Mouse (Mus musculus): ENCODE results near the gene 4930595D18Rik. TPM values are rescaled to one million over a fixed set of nuclear protein-coding genes. Genes with fewer than 3 reads are reported as not detected.

The 4930595D18Rik gene
- total RNA-seq, 2 experiments from 2014 or later = not detected

DNA sequence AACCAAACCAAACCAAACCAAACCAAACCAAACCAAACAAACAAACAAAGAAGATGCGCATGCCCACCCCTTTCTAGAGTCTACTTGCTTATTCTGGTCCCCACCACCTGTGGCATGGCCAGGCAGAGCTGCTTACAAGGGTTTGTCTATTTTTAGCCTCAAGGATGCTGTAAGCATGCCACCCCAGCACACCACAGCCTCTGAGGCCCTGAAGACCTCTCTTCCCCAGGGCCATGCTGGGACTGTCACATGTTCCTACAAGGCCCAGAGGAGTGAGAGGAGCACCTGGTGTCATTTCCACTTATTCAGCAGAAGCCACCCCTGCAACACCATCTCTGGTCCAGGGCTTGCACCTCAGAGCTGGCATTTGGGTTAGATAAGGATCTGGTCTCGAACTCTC lies 39.7 kb downstream of the 4930595D18Rik start:
- intact Hi-C loops (cut with DNase I) = no loop called here
- DNase-seq = no peak

GRCm38 (mm10) chr12:111143509-111144063 lies 40.7 kb downstream of the 4930595D18Rik start:
- peak; percentile 58 to 65 for DNase-seq
- intact Hi-C loops (cut with DNase I) = no loop called here

DNA sequence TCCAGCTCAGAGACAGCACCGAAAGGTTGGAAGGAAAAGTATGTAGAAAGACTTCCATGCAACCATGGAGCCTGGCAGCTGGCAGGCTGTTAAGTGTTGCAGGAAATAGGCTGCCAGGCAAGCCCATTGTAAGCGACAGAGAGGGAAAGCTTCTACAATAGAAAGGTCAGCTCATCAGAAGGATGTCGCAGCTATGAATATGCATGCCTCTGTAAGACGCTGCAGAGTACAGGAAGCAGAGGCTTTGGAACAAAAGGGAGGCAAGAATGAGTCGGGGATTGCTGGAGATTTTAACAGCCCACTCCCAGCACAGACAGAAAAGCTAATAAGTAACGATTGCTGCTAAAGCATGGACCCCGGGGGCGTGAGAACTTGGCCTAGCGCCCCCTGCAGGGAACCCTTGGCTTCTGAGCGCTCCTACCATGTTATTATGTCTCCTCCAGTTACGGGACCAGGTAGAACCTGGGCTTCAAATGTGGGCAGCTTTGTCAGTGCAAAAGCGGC lies 41.2 kb downstream of the 4930595D18Rik start:
- DNase-seq = no peak
- intact Hi-C loops (cut with DNase I) = no loop called here

DNA sequence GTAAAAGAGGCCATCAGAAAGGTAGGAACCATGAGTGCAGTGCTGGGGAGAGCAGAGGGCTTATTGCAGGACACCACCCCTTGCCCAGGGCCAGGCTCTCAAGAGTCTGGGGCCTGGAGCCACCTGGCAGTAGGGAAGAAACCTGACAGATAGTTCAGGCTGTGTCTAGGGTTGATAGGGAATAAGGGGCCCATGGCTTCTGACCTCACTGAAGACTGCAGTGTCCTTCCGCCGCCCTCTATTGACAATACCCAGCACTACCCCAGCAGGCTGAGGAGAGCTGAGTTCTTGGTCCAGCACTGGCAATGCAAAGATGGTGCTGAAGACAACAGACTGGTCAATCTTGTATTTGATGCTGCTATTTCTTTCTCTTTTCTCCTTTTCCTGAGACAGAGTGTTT lies 47.2 kb downstream of the 4930595D18Rik start:
- intact Hi-C loops (cut with DNase I) = loop anchor here (10.0 kb wide), 1 partner anchor 202 kb away; no protein-coding TSS in a partner anchor
- peak in 1 of 2 experiments; percentile 8 for DNase-seq

DNA sequence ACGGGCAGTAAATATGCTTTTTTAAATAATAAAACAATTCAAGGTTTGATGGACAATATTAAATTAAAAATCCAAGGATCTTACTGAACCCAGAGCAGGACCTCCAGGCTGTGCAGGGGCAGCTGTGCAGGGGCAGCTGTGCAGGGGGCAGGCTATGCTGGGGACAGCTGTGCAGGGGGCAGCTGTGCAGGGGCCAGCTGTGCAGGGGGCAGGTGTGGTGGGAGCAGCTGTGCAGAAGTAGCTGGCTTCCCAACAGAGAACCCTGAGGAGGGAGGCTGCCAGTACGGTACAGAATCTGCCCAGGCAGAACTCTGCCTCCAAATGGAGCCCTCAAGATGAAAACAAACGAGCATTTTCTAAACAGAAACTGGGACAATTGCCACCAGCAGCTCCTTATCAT lies 48.3 kb downstream of the 4930595D18Rik start:
- no peak for DNase-seq
- intact Hi-C loops (cut with DNase I) = loop anchor here (10.0 kb wide), 1 partner anchor 201 kb away; no protein-coding TSS in a partner anchor

DNA sequence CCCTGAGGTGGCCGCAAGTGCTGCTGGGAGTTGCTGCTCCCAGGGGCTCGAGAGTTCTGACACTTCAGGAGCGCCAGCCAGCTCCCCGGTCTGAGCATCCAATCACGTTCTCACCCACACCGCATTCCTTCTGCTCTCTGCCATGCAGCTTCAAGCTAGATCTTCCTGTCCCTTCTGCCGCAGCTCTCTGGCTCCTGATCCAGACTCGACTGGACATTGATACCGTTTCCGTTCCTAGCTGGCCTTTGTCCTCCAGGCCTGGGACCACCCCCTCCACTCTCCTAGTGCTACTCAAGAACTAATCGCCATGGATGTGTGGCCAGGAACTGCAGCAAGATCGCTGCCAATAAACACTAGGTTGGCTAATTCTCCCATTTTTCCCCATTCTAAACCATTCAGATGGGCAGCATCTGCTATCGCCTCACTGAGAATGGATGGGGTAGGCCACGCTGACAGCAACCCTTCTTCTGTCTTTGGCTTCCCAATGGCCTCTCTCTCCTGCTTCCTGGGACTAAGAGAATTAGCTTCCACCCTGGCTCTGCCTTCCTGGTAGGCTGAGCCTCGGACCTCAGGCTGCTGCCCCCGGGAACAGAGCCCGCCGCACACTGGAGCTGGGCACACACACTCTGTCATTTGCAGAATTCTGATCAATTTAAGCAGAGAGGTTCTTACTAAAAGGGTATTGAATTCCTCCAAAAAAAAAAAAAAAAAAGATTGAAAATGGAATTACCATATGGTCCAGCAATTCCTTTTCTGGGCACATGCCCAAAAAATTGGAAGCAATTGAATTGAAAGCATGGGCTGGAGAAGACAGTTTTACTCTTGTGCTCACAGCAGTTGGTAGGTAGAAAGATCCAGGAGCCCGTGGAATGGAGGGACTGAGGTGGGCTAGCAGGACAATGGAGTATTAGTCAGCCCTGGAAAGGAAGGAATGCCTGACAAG lies 49.2 kb downstream of the 4930595D18Rik start:
- intact Hi-C loops (cut with DNase I) = loop anchor here (10.0 kb wide), 1 partner anchor 200 kb away; no protein-coding TSS in a partner anchor

GRCm38 (mm10) chr12:111134169-111134568 lies 50.1 kb downstream of the 4930595D18Rik start:
- peak; percentile 15 to 29 for DNase-seq
- intact Hi-C loops (cut with DNase I) = loop anchor here (10.0 kb wide), 1 partner anchor 199 kb away; no protein-coding TSS in a partner anchor

More for the DNA sequence above, 49.2 kb downstream of the 4930595D18Rik start:
- peak; percentile 26 to 37 for DNase-seq

GRCm38 (mm10) chr12:111125666-111126065 lies 58.6 kb downstream of the 4930595D18Rik start:
- intact Hi-C loops (cut with DNase I) = no loop called here

GRCm38 (mm10) chr12:111124601-111125260 lies 59.6 kb downstream of the 4930595D18Rik start:
- intact Hi-C loops (cut with DNase I) = no loop called here
- DNase-seq = no peak

More at GRCm38 (mm10) chr12:111125666-111126065, 58.6 kb downstream of the 4930595D18Rik start:
- DNase-seq = no peak

- DNase-seq = no peak
- intact Hi-C loops (cut with DNase I) = no loop called here
Measured at GRCm38 (mm10) chr12:111122332-111122852, 61.9 kb downstream of the 4930595D18Rik start.

DNA sequence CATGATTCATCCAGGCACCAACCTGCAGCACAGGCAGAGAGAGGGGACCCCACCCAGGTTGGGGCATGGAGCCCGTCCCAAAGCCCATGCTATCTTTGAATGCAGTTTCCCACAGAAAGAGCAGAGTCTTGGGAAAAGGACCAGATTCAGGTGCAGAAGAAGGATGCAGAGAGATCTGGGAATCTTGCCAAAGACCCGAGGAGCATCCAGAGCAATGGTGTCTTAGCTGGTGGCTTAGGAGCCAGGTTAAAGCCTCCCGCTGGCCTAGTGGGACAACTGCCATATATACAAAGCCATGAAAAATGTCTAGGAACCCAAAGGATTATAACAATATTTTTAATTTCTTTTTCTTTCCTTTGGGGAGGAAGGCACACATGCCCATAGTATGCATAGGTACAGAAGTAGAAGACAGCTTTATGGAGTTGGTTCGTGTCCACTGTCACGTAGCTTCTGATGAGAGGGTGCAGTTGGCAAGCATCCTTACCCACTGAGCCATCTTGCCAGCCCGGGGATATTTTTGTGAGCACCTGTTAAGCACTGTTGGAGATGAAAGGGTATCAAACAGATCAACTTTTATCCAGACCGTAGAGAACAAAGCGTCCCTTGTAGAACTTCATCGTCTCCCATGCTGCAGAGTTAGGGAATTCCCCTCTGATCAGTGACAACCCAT lies 63.2 kb downstream of the 4930595D18Rik start:
- intact Hi-C loops (cut with DNase I) = no loop called here
- no peak for DNase-seq

DNA sequence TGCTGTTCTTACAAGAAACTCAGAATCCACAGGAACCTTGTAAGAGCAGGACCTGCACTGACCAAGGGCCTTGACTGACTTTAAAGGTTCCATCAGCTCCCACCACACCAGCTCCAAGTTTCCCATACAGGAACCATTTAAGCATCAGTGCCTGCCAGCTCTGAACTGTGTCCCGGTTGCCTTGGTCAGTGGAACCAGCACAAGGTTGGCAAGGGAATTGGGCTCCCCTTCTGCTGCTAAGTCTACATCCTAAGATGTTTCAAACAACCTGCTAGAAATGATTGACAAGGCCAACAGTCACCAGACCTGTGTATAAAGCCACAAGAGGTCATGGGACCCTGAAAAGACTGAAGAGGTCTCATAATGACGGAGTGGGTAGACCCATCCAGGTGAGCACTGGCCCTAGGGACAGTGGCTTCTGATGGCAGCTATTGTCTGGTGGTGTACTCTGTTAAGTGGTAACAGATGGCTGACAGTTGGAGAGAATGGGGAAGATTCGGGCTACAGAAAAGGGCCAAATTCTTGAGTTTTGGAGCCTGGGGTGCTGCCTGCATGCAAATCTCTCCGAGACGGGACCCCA lies 64.7 kb downstream of the 4930595D18Rik start:
- no peak for DNase-seq
- intact Hi-C loops (cut with DNase I) = no loop called here

GRCm38 (mm10) chr12:111114593-111114992 lies 69.7 kb downstream of the 4930595D18Rik start:
- DNase-seq = no peak
- intact Hi-C loops (cut with DNase I) = no loop called here

DNA sequence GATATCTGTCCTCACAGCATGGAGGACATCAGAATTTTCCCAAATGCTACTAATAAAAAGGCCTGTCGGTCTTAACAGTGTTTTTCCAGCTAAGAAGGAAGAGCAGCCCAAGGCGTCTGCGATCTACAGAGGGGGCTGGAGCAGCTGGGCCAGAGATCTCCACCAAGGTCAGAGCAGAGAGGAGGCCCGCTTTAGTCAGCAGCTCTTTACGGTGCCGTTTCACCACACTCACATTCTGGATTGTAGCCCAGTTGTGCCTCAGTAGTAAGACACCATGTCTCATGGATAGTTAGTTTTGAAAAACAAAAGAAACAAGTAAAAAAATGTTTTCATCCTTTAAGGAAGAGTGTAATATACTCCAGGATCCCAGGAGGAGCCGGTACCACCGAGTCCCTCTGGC lies 73.1 kb downstream of the 4930595D18Rik start:
- DNase-seq = no peak
- intact Hi-C loops (cut with DNase I) = no loop called here

Other genes with a start within 250 kb of the 4930595D18Rik start
- gene Ankrd9, start 205.5 kb downstream of the 4930595D18Rik start, total RNA-seq (2021) = 10 to 100 TPM; 35.4 to 70.2 TPM
- gene Rcor1, start 145.1 kb downstream of the 4930595D18Rik start, total RNA-seq (2021) = 10 to 100 TPM; 25.3 to 27.9 TPM
- gene Traf3, start 18.1 kb downstream of the 4930595D18Rik start, total RNA-seq (2021) = 10 to 100 TPM; 14.1 to 17.1 TPM
- not detected for gene Amn, start 86.6 kb upstream of the 4930595D18Rik start, total RNA-seq (2021)
- gene Cdc42bpb, start 193.2 kb upstream of the 4930595D18Rik start, total RNA-seq (2021) = 100 to 1,000 TPM in 1 of 2 experiments, 10 to 100 TPM in 1; 96.4 to 106 TPM
- not detected for gene Lbhd2, start 222.3 kb upstream of the 4930595D18Rik start, total RNA-seq (2021)
- 1 to 10 TPM; 5.3 to 8.3 TPM for gene Exoc3l4, start 232.5 kb upstream of the 4930595D18Rik start, total RNA-seq (2021)